ENCODE assay signal across 13 mouse cellular contexts in genomic region chr19:47408656-47409055, GRCm38 (mm10). TPM values are rescaled to one million over a fixed set of nuclear protein-coding genes. Genes with fewer than 3 reads are reported as not detected.
DNase-seq lines count a peak whose midpoint lies in the region; ATAC-seq and TF ChIP-seq lines count a peak whose summit lies in the region.
"Had no signal": no experiment of that assay in that cellular context is flagged by ENCODE, and none has a peak within 500 bp of the region (broad histone marks: within the 10 kb centered on the region; RNA-seq: fewer than 3 reads in every experiment).

No protein-coding gene starts in this region.

- 77% methylated on average over 7 of the region's 7 CpGs for WGBS in liver, adult 2 months
- 63% methylated on average over 7 of the region's 7 CpGs for WGBS in liver, embryonic 11.5 days
- WGBS in embryonic facial prominence, embryonic 14.5 days: 32% methylated on average over 7 of the region's 7 CpGs

- no peak for TF ChIP-seq CTCF in liver, adult 2 months (IDR thresholded peaks at IDR 0.05; ENCODE audit: low read depth, low read length)

- no peak for TF ChIP-seq POLR2A in liver, adult 2 months (IDR thresholded peaks at IDR 0.05; ENCODE audit: extremely low read depth, insufficient read depth, low read length)

- peak; percentile 45 for DNase-seq in gastrocnemius, postnatal 14 days
- no peak for DNase-seq in gastrocnemius, postnatal 4 days (ENCODE audit: low spot score in 2 of 2)
- DNase-seq in liver, adult 2 months (ENCODE audit: extremely low read depth, low read depth, low spot score): no peak
- DNase-seq in liver, embryonic 11.5 days (ENCODE audit: low spot score): no peak
- peak; percentile 67 for DNase-seq in embryonic facial prominence, embryonic 14.5 days (ENCODE audit: low spot score)
- peak; percentile 51 for DNase-seq in heart, postnatal 4 days
- no peak for DNase-seq in cerebellum, adult 9-10 months
- DNase-seq in adrenal gland, postnatal 4 days (ENCODE audit: low spot score in 2 of 2): no peak
- DNase-seq: cerebellum, postnatal 10 days; kidney, adult 18-20 months; liver; lung, postnatal 14 days had no signal

- H3K27me3 ChIP-seq in liver, adult 2 months (ENCODE audit: control insufficient read depth, insufficient read depth, low read length): no peaks in the 10 kb centered on the region
- no peaks in the 10 kb centered on the region for H3K27me3 ChIP-seq in liver, embryonic 11.5 days (replicated peaks; ENCODE audit: control insufficient read depth, insufficient read depth, low read length)
- H3K27me3 ChIP-seq in embryonic facial prominence, embryonic 14.5 days (replicated peaks; ENCODE audit: control insufficient read depth, insufficient read depth, low read length): no peaks in the 10 kb centered on the region
- H3K27me3 ChIP-seq: midbrain, embryonic 13.5 days had no signal

- no peak for ATAC-seq in liver, embryonic 11.5 days (replicated peaks; ENCODE audit: low FRiP score)
- no peak for ATAC-seq in embryonic facial prominence, embryonic 14.5 days (ENCODE audit: low read depth)
- ATAC-seq: midbrain, embryonic 13.5 days had no signal

- no peaks in the 10 kb centered on the region for H3K36me3 ChIP-seq in liver, adult 2 months (ENCODE audit: control insufficient read depth, insufficient read depth, low read length)
- H3K36me3 ChIP-seq in liver, embryonic 11.5 days (ENCODE audit: control insufficient read depth, insufficient read depth, low read length): no peaks in the 10 kb centered on the region
- no peaks in the 10 kb centered on the region for H3K36me3 ChIP-seq in embryonic facial prominence, embryonic 14.5 days (ENCODE audit: control insufficient read depth, insufficient read depth, low read length)
- H3K36me3 ChIP-seq: midbrain, embryonic 13.5 days had no signal

- no peak overlapping the region for H3K4me2 ChIP-seq in liver, embryonic 11.5 days
- H3K4me2 ChIP-seq in embryonic facial prominence, embryonic 14.5 days (ENCODE audit: low read depth, low read length): no peak overlapping the region
- H3K4me2 ChIP-seq: midbrain, embryonic 13.5 days had no signal

- H3K4me1 ChIP-seq in liver, adult 2 months (ENCODE audit: control insufficient read depth, insufficient read depth, low read length): peaks cover 41% of the 10 kb centered on the region
- peaks cover 31% of the 10 kb centered on the region for H3K4me1 ChIP-seq in liver, embryonic 11.5 days (replicated peaks; ENCODE audit: control insufficient read depth, insufficient read depth, low read length)
- peaks cover 21% of the 10 kb centered on the region for H3K4me1 ChIP-seq in embryonic facial prominence, embryonic 14.5 days (ENCODE audit: control insufficient read depth, insufficient read depth, low read length)

- intact Hi-C loops in gastrocnemius, postnatal 14 days (cut with DNase I; ENCODE audit: low total_unique reads): no loop called here

- no peak overlapping the region for H3K4me3 ChIP-seq in liver, adult 2 months (ENCODE audit: insufficient read depth, low read depth, low read length)
- no peak overlapping the region for H3K4me3 ChIP-seq in liver, embryonic 11.5 days (ENCODE audit: low read depth, low read length)
- no peak overlapping the region for H3K4me3 ChIP-seq in embryonic facial prominence, embryonic 14.5 days (ENCODE audit: low read depth, low read length)
- H3K4me3 ChIP-seq: midbrain, embryonic 13.5 days had no signal

- H3K9me3 ChIP-seq in liver, embryonic 11.5 days (ENCODE audit: control insufficient read depth, low read length): no peaks in the 10 kb centered on the region
- no peaks in the 10 kb centered on the region for H3K9me3 ChIP-seq in embryonic facial prominence, embryonic 14.5 days (ENCODE audit: control insufficient read depth, low read length)
- H3K9me3 ChIP-seq: midbrain, embryonic 13.5 days had no signal

- H3K27ac ChIP-seq in liver, adult 2 months (replicated peaks; ENCODE audit: insufficient read depth, low read depth, low read length): no peak overlapping the region
- no peak overlapping the region for H3K27ac ChIP-seq in liver, embryonic 11.5 days (ENCODE audit: low read depth, low read length)
- no peak overlapping the region for H3K27ac ChIP-seq in embryonic facial prominence, embryonic 14.5 days (replicated peaks; ENCODE audit: low read depth, low read length)
- H3K27ac ChIP-seq: midbrain, embryonic 13.5 days had no signal

- 0 out of 2 replicates have a peak overlapping the region, but pooled peaks have one; percentile 1 for H3K9ac ChIP-seq in liver, adult 2 months (ENCODE audit: low read depth, low read length)
- H3K9ac ChIP-seq in liver, embryonic 11.5 days (ENCODE audit: low read depth, low read length): no peak overlapping the region
- H3K9ac ChIP-seq in embryonic facial prominence, embryonic 14.5 days (ENCODE audit: low read depth, low read length): no peak overlapping the region
- H3K9ac ChIP-seq: midbrain, embryonic 13.5 days had no signal

- H3K79me2 ChIP-seq in liver, adult 2 months (ENCODE audit: control insufficient read depth, insufficient read depth, low read length): no peaks in the 10 kb centered on the region; the same call in 1 of the 2 replicates

RNA-seq across cellular contexts. Expression of gene Sh3pxd2a, which starts 55.5 kb away (rescaled TPM):
- 10 to 100 TPM; 50.6 to 58.9 TPM for total RNA-seq in gastrocnemius, postnatal 14 days (2021)
- 100 to 1,000 TPM; 124 to 134 TPM for total RNA-seq in gastrocnemius, postnatal 4 days (2021)
- 4.2 and 7.0 TPM in 2 replicates for total RNA-seq in liver, adult 2 months (2014; rRNA removed)
- polyA plus RNA-seq in liver, adult 2 months (2012; rRNA removed): 10.0 and 13.9 TPM in 2 replicates
- 2.9 and 3.6 TPM in 2 replicates for polyA plus RNA-seq in liver, embryonic 11.5 days (2014; fragmentation: Nextera tagmentation; extraction: Ambion mirVana)
- 19.5 and 20.3 TPM in 2 replicates for polyA plus RNA-seq in embryonic facial prominence, embryonic 14.5 days (2014; fragmentation: Nextera tagmentation; extraction: Ambion mirVana)
- total RNA-seq in heart, postnatal 4 days (2021): 10 to 100 TPM; 91.0 to 95.1 TPM
- 10 to 100 TPM; 81.7 to 88.7 TPM for total RNA-seq in adrenal gland, postnatal 4 days (2021)

Comparison
In these comparisons a context has a peak if more than half of its experiments do, and no peak if none do; other contexts are left out.
1. DNase-seq: peak in gastrocnemius, postnatal 14 days (single experiment), embryonic facial prominence, embryonic 14.5 days (single experiment) and heart, postnatal 4 days (single experiment); none in gastrocnemius, postnatal 4 days (0 of 2), liver, adult 2 months (single experiment), liver, embryonic 11.5 days (single experiment), cerebellum, adult 9-10 months (single experiment) and adrenal gland, postnatal 4 days (0 of 2).